Mouse (Mus musculus) telencephalon, adult 2 months (tissue): ENCODE measurements at regions not wholly inside any gene's neighbourhood (a gene's known extent, or its start where the extent isn't known, plus 50 kb on each side); places are given as distances from the start of the nearest gene placed in this dataset.
"Not testable (repeated sequence)": the region's sequence is repeated elsewhere in the genome, so short reads cannot be mapped to it uniquely, and the experiment has no call there.

Experiments used
- DNase-seq: peaks from one replicate; pipeline ENCODE4 v3.0.0-alpha.2; 2011; ENCODE audit warnings: low read depth, low spot score

GRCm38 (mm10) chr2:78418561-78419338 is 449.2 kb upstream of the Ube2e3 start:
- no peak for DNase-seq

DNA sequence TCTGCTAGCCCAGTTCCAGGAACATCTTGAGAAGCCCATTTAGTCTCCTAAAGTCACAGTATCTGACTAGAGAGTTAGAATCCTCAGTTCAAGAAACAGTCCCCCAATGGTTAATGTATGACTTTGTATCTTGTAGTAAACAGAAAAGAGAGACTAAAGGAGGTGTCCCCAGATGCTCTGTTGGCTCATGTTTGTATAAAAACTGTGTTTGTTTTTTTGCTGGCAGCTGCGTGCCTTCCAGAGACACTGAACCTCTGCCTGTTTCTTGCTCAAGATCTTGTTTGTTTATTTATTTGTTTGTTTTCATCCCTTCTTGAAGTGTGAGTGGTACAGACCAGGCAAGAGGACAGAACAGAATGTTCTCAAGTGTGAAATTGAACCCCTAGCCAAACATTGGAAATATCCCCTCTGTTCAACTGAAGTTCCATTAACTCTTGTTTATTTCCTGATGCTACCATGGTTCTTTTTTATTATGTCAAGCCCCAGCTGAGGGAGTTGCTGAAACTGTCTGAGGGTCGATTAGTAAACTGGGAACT is 451.3 kb upstream of the Ube2e3 start:
- no peak for DNase-seq

- no peak for DNase-seq
Observed at GRCm38 (mm10) chr2:78412985-78413384, 454.9 kb upstream of the Ube2e3 start.

- no peak for DNase-seq
Observed at GRCm38 (mm10) chr2:78403890-78404289, 457.7 kb upstream of the Cwc22 start.

DNA sequence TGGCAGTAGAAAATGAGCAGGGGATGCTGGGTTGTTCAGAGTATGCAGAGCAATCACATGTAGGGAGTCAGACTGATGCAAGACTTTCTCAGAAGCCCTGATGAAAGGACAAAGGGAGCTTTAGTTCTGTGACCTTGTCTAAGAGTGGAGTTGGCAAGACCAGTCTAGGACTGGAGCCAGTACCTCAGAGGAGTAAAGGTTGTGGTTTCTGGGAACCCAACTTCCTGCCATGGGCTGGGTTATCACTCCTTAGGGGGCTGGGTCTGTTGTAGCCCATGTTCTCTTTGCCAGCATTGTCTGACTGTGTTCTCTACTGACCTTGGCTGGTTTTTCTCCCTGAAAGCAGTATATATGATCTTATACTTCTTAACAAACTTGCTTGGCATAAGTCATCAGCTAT is 453.1 kb upstream of the Cwc22 start:
- no peak for DNase-seq

DNA sequence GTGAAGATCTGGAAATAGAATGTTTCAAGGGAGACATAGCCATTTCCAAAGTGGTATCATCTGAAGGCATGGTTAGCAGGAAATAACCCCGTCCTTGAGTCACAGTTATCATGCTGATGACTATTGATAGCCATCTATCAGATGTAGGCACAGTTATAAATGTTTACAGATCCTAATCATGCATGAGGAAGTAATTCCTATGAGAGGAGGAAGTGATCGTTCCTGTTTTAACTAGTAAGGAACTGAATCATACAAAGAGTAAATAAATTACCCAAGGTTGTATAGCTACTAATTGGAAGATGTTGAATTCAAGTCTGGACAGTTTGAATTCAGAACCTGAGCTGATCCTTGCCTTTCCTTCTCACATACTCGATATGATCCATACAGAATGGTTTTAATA is 450.7 kb upstream of the Cwc22 start:
- no peak for DNase-seq

DNA sequence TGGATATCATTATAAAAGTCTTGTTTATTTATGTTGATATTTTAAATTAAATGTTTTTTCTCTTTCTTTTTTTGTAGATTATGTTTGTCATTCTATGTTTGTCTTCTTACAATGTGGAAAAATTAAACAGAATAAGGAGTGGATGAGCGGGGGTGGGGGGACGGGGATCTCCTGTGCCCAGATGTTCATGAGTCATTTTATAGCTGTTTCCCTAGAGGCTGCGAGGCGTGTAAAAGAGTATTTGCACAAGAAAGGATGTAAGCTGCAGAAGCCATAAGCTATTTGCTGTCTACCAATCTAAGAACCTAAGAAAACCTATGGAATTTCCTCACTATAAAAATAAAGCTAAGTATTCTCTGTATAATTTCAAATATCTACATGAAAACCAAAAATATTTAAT is 446.9 kb upstream of the Cwc22 start:
- DNase-seq: no peak

DNA sequence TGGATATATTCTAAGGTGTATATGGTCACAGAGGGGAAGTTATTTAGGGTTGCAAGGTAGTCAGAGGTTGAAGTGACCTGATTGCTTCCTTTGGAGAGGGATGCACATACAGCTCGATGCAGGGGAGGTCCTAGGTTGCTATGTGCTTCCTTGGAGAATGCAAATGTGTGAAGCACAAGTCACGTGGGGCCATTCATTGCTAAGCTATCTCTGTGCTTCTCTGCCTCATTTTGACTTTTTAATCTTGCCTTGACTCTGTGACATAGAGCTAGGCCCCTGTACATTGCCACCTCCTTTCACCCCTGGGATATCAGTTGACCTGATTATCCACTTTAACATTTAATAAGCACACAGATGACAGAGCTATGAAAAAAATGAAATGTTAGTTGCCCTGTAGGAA is 446.2 kb upstream of the Cwc22 start:
- no peak for DNase-seq

DNA sequence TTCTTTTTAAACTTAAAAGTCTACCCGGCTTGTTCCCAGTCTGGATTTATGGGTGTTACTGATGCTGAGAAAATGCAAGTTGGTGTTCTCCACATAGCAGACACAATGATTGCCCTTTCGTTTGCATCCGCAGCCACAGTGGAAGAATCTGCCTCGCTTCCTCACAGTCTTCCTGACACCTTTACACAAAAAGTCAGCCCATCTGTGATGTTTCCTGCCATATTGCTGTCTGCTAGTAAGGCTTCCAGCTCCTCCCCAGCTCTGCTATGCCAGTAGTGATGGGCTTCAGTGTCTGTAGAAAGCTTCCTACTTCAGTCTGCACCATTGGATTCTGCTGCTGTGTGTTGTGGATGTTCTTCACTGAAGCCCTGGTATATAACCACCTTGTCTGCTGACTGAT is 441.8 kb upstream of the Cwc22 start:
- peak; percentile 40 for DNase-seq

GRCm38 (mm10) chr2:78381234-78381633 is 435.1 kb upstream of the Cwc22 start:
- no peak for DNase-seq

DNA sequence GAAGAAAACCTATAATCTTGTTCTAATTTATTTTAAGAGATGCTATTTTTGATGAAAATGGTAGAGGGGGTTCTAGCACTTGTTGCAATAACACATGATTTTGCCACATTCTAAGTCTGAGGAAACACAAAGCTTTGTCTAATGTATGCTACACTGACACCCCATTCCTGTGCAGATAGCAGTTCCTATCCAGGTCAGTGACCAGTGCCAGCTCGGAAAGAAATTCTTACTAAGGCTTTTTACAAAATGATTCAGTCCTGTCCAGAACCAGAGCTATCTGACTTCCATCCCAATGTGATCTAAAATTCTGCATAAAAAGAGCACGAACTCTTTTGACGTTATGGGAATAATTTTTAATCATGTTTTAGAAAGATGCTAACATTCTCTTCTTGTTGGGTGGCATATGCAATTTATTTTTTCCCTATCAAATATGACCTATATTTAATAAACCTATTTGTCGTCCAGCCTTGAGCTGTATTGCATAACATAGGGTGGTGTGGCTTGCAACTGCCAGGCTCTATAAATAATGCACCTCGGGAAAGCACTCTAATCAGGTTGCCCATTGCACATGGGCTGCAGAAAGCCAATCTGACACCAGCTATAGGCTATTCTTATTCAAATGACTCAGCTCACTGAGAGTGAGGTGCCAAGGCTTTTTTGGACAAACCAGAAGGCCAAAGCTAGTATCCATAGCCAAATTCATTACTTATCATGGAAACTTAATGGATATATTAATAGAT is 385.7 kb upstream of the Cwc22 start:
- DNase-seq: no peak

GRCm38 (mm10) chr2:78326091-78326490 is 379.9 kb upstream of the Cwc22 start:
- DNase-seq: no peak

- no peak for DNase-seq
Observed at GRCm38 (mm10) chr2:78322216-78322965, 376.2 kb upstream of the Cwc22 start.

DNA sequence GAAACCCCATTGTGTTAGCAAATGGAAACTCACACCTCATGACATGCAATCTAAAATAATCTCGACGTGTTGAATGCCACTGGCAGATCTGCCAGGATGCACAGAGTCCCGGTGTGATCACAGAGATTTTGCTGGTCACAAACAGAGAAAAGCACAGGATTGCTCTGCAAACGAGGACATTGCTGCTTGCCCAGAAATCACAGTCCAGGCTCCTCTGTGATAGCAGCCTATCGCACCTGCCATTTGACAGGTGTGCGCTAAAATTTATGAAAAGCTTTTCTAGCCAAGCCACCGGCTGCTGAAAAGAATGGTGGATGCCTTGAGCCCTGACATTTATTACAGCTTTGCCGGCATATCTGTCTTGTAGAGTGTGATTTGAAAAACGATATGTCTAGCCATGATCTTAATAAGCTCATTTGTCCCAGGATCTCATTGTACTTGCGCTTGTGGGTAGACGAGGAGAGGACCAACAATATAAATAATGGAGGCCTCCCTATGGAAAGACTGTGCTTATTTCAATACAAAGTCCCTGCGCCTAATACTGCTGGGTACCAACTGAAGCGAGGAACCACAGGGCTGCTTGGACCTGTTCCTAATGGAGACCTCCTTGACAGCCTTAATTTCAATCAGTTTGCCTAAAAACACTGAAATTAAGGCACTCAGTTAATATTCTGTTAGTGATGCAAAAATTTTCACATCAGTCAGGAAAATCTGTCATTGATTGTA is 365.8 kb upstream of the Cwc22 start:
- no peak for DNase-seq

GRCm38 (mm10) chr2:78309361-78309760 is 363.2 kb upstream of the Cwc22 start:
- DNase-seq: no peak

GRCm38 (mm10) chr2:78306897-78307296 is 360.7 kb upstream of the Cwc22 start:
- DNase-seq: no peak

DNA sequence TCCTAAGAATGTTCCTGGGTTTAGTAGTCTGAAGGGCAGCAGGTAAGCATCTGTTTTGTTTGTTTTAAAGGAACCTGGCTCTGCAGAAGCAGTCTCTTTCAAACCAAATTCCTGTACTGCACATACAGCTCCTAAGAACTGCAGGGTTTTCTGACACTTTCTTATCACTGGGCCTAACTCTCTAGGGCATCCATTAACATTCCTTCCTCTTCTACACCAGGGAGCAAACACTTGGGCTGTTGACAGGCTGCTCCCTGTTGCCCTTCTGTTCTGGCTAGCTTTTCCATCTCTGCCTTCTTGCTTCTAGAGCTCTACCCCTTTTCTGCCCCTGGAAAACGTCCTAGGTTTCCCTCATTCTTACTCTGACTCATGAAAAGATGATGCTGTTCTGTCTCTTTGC is 345.5 kb upstream of the Cwc22 start:
- no peak for DNase-seq

GRCm38 (mm10) chr2:78284806-78285205 is 338.6 kb upstream of the Cwc22 start:
- no peak for DNase-seq

GRCm38 (mm10) chr2:78283605-78284004 is 337.4 kb upstream of the Cwc22 start:
- no peak for DNase-seq

DNA sequence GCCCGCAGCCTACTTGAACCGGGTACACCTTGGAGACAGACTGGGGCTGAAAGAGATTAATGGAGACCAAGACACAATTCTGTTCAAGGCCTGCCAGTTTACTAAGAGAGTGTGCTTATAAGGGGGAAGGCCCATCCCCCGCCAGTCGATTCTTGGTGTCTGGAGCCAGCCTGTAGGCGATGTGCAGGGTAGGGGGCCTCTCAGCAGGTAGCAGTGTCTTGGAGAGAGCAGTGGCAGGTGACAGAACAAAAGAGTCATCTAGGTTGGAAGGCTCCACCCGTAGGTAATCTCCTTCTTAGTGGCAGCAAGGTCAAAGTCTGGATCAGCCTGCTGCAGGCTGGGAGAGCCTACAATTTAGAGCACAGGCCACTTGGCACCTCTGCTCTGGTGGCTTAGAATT is 335.7 kb upstream of the Cwc22 start:
- not testable (repeated sequence) for DNase-seq

GRCm38 (mm10) chr2:78280219-78280915 is 334.2 kb upstream of the Cwc22 start:
- no peak for DNase-seq
